Mouse (Mus musculus) hindbrain, embryonic 16.5 days (tissue): Measurements from ENCODE around the gene Snx8. TPM values are rescaled to one million over a fixed set of nuclear protein-coding genes. Genes with fewer than 3 reads are reported as not detected.

ENCODE experiments used
- ATAC-seq: fragments of 200-750 bp; cut with Nextera tagmentation; 2 replicates; pipeline ENCODE4 v1.8.0; 2017; ENCODE audit warnings: moderate TSS enrichment, moderate library complexity
- H3K27ac ChIP-seq: fragments of 300-500 bp; sonication (generic); 2 replicates; pipeline ENCODE4 v1.5.1; 2014; ENCODE audit warnings: low read depth, mild to moderate bottlenecking, control low read depth, low read length, moderate library complexity
- H3K27me3 ChIP-seq: fragments of 300-500 bp; sonication (generic); replicated peaks from 2 replicates; pipeline ENCODE4 v1.6.1; 2014; ENCODE audit warnings: low read length; ENCODE audit not compliant: control insufficient read depth, insufficient read depth
- H3K36me3 ChIP-seq: fragments of 300-500 bp; sonication (generic); 2 replicates; pipeline ENCODE4 v1.6.1; 2014; ENCODE audit warnings: mild to moderate bottlenecking, low read length, moderate library complexity, mixed read lengths; ENCODE audit not compliant: control insufficient read depth, insufficient read depth
- H3K4me1 ChIP-seq: fragments of 300-500 bp; sonication (generic); 2 replicates; pipeline ENCODE4 v1.6.1; 2014; ENCODE audit warnings: low read depth, low read length; ENCODE audit not compliant: control insufficient read depth, insufficient read depth
- H3K4me2 ChIP-seq: fragments of 300-500 bp; sonication (generic); 2 replicates; pipeline ENCODE4 v1.6.1; 2014; ENCODE audit warnings: mild to moderate bottlenecking, low read length, control low read depth, moderate library complexity
- H3K4me3 ChIP-seq: fragments of 300-500 bp; sonication (generic); 2 replicates; pipeline ENCODE4 v1.5.1; 2014; ENCODE audit warnings: mild to moderate bottlenecking, low read length, control low read depth, moderate library complexity
- H3K9ac ChIP-seq: fragments of 300-500 bp; sonication (generic); 2 replicates; pipeline ENCODE4 v1.6.1; 2014; ENCODE audit warnings: low read depth, mild to moderate bottlenecking, control low read depth, low read length, moderate library complexity
- H3K9me3 ChIP-seq: fragments of 300-500 bp; sonication (generic); 2 replicates; pipeline ENCODE4 v1.6.1; 2014; ENCODE audit warnings: mild to moderate bottlenecking, low read length, moderate library complexity; ENCODE audit not compliant: control insufficient read depth
- WGBS: fragments of 180-500 bp; shearing (Covaris S2); extraction: QIAGEN DNeasy Blood & Tissue Kit; methylation state at CpG from one replicate; pipeline ENCODE4 v1.1.7; 2014; 5-methylcytosine and 5-hydroxymethylcytosine counted together
- polyA plus RNA-seq: library from polyadenylated mRNA; unstranded; fragments of >200 nt; fragmentation: Nextera tagmentation; extraction: Ambion mirVana; gene quantifications from 2 replicates; pipeline ENCODE4 v1.2.1, GENCODE M21; 2015

Snx8 gene
- 42.4 and 43.7 TPM in 2 replicates for polyA plus RNA-seq

DNA sequence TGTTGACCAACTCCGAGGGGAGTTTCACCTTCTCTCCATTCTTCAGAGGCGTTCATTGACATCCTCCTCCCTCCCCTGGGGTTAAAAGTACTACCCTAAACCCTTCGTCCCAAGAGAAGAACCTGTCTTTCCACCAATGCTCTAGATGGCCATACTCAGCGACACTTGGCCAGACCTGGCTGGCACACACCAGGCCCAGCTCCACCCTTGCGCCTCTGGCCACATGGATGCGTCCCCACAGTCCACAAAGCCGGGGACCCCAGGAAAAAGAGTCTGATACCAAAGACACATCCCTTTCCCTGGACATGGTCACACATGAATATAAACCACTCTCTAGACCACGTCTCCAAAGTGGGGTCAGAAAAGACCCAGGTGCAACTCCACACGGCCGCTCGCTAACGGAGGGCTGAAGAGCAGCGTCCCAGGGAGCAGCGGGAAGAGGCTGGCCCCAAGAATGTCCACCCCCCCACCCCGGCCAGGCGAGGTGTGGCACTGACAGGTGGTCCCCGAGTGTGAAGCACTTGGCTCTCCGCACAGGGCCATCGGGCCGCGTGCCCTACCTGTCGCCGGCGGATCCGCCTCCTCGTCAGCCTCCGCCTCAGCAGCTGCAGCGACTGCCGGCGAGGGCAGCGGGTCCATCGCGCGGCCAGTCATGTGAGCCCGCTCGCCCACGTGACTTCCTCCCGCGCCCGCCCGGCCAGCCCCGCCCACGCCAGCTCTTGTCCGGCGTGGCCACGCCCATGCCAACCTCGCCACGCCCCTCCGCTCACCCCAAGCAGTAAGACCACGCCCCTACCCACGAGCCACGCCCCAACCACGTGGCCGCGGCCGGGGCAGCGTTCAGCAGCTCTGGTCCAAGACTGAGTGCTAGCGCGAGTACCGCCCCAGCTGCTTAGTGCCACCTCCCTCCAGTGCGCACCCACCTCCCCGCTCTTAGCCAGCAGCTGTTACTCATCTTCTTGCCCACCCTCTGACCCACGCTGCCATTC lies at the start of gene Snx8:
Gene Snx8, minus strand, starts transcription at position 675 of the 989 bp plus-strand sequence.
- Histone ChIP-seq H3K4me2 (peak within 1 kb of the TSS; percentile 64), H3K4me1 (peaks cover 8% of the 10 kb centered on the region), H3K36me3 (no peaks in the 10 kb centered on the region), H3K4me3 (peak within 1 kb of the TSS; percentile 82), H3K9me3 (no peaks in the 10 kb centered on the region), H3K9ac (peak within 1 kb of the TSS; percentile 85), H3K27ac (peak within 1 kb of the TSS; percentile 41; the same call in 1 of the 2 replicates), H3K27me3 (no peaks in the 10 kb centered on the region)
- 1% methylated on average over 59 of the region's 63 CpGs for WGBS
- ATAC-seq: peak; percentile 91

GRCm38 (mm10) chr5:140425016-140425783 lies 36.1 kb upstream of the Snx8 start:
- ATAC-seq: no peak
- H3K36me3 ChIP-seq: peaks cover 31% of the 10 kb centered on the region
- no peak overlapping the region for H3K27ac ChIP-seq
- no peaks in the 10 kb centered on the region for H3K27me3 ChIP-seq
- no peaks in the 10 kb centered on the region for H3K9me3 ChIP-seq
- WGBS: 95% methylated on average over 17 of the region's 17 CpGs
- H3K4me3 ChIP-seq: no peak overlapping the region
- peaks cover 18% of the 10 kb centered on the region for H3K4me1 ChIP-seq
- no peak overlapping the region for H3K4me2 ChIP-seq
- no peak overlapping the region for H3K9ac ChIP-seq

DNA sequence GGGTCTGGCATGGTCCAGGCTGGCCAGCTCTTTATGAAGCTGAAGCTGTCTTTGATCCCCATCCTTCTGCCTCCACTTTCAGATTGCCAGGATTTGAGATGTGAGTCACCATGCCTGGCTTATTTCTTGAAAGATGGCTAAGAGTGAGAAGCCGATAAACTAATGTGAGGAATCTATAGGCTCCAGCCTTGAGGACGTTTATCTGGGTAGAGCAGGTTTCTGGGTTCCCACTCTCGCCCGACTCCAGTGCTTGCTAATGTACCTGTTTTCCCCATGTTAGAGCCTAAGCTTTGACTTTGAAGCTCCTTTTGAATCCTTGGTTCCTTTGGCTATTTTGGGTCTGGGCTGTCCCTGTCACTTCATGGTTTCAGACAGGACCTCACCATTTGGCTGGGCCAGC lies 31.6 kb upstream of the Snx8 start:
- Histone ChIP-seq H3K9me3 (no peaks in the 10 kb centered on the region), H3K27me3 (no peaks in the 10 kb centered on the region), H3K4me3 (peak overlapping the region; percentile 100), H3K36me3 (no peaks in the 10 kb centered on the region), H3K4me1 (peaks cover 25% of the 10 kb centered on the region), H3K27ac (no peak overlapping the region), H3K4me2 (peak overlapping the region; percentile 93), H3K9ac (peak overlapping the region; percentile 45)
- 75% methylated on average over 4 of the region's 4 CpGs for WGBS
- no peak for ATAC-seq

- H3K4me3 ChIP-seq: peak overlapping the region; percentile 100
- no peaks in the 10 kb centered on the region for H3K9me3 ChIP-seq
- peak overlapping the region; percentile 93 for H3K4me2 ChIP-seq
- no peaks in the 10 kb centered on the region for H3K27me3 ChIP-seq
- H3K4me1 ChIP-seq: peaks cover 25% of the 10 kb centered on the region
- H3K27ac ChIP-seq: peak overlapping the region; percentile 95
- ATAC-seq: peak; percentile 54
- no peaks in the 10 kb centered on the region for H3K36me3 ChIP-seq
- whole genome bisulfite sequencing: under 1% methylated on average over 53 of the region's 62 CpGs
- H3K9ac ChIP-seq: peak overlapping the region; percentile 98
These were observed 30.5 kb upstream of the Snx8 start for GRCm38 (mm10) chr5:140419442-140420080.

DNA sequence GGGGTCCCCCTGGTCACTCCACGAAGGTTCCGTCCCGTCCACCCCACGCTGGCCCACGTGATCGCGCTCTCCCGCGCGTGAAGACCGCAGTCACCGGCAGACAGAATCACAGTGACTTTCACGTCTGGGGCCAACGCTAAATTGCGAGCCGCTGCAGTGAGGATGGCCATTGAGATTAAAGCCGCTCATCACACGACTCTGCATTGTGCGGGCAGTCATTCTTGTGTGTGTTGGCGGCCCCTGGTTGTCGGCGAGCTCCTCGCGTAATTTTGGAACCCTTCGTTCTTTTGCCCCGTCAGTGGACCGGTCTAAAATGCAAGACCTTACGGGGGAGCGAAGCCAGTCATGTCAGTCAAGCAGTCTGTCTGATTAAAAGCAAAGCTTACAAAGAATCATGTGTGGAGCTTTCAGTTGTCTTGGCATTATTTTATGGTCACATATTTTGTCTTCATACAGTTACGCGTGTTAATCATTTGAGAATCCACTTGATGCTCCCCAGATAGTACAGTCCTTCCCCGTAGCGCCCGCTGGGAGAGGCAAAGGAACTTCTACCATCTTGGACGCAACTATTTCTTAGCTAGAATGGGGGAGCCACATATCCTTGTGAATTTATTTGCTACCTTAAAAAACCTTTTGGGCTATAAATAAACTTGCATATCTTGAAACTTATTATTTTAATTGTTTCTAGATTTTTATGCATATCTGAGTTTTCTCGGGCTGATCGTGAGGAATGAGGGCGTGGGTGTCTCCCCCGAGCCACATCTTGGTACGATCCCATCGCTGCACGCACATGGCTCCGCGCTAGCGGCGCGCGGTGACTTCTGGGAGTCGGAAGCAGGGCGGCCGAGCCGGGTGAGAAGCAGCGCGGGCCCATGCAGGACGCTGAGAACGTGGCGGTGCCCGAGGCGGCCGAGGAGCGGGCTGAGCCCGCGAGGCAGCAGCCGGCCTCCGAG lies 29.7 kb upstream of the Snx8 start, which contains the start of gene Eif3b:
Gene Eif3b, plus strand, starts transcription at position 840 of the 953 bp plus-strand sequence.
- Histone ChIP-seq H3K27ac (peak within 1 kb of the TSS; percentile 95), H3K4me2 (peak within 1 kb of the TSS; percentile 93), H3K9me3 (no peaks in the 10 kb centered on the region), H3K36me3 (no peaks in the 10 kb centered on the region), H3K27me3 (no peaks in the 10 kb centered on the region), H3K4me3 (peak within 1 kb of the TSS; percentile 100), H3K9ac (peak within 1 kb of the TSS; percentile 98), H3K4me1 (peaks cover 25% of the 10 kb centered on the region)
- WGBS: under 1% methylated on average over 65 of the region's 65 CpGs
- ATAC-seq: peak; percentile 93

DNA sequence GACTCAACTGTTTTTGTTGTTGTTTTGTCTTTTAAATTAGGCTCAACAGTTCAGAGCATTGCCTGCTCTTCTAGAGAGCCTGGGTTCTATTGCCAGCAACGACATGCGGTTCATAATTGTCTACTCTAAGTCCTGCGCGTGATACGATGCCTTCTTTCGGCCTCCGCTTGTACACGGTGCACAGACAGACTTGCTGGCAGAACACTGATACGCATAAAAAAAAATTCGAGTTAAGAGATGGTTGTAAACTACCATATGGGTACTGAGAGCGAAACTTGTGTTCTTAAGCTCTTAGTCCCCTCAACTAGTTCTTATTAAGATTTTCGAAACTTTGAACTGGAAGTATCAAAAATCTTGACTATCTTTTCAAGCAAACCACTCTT lies 29.0 kb upstream of the Snx8 start:
- under 1% methylated on average over 12 of the region's 12 CpGs for WGBS
- ATAC-seq: peak; percentile 18; the same call in 1 of the 2 replicates

DNA sequence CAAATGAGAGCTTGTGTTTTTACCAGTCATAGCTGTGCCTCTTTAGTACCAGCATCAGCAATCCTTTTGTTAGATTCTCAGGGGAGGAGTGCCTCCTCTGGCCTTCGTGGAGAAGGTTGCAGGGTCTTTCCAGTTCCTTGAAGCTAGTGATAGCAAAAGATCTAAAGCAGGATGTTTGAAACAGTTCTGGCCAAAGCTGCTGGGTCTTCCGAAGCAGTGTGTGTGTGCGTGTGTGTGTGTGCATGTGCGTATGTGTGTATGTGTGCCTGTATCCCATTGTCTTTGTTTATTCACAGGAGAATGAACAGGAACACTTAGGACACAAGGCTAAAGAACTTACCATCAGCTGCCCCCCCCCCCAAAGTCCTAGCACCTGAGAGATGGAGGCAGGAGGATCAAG lies 25.6 kb upstream of the Snx8 start:
- H3K4me3 ChIP-seq: no peak overlapping the region
- H3K36me3 ChIP-seq: no peaks in the 10 kb centered on the region
- WGBS: 72% methylated on average over 4 of the region's 4 CpGs
- ATAC-seq: no peak
- H3K4me1 ChIP-seq: peaks cover 4% of the 10 kb centered on the region; the same call in 1 of the 2 replicates
- H3K27me3 ChIP-seq: no peaks in the 10 kb centered on the region
- H3K9me3 ChIP-seq: no peaks in the 10 kb centered on the region
- no peak overlapping the region for H3K4me2 ChIP-seq
- H3K27ac ChIP-seq: no peak overlapping the region
- H3K9ac ChIP-seq: no peak overlapping the region

More for the DNA sequence above, 29.0 kb upstream of the Snx8 start:
- H3K9ac ChIP-seq: peak overlapping the region; percentile 79
- H3K27me3 ChIP-seq: no peaks in the 10 kb centered on the region
- no peaks in the 10 kb centered on the region for H3K36me3 ChIP-seq
- peaks cover 25% of the 10 kb centered on the region for H3K4me1 ChIP-seq
- peak overlapping the region; percentile 93 for H3K4me2 ChIP-seq
- peak overlapping the region; percentile 100 for H3K4me3 ChIP-seq
- peak overlapping the region; percentile 95 for H3K27ac ChIP-seq
- no peaks in the 10 kb centered on the region for H3K9me3 ChIP-seq

GRCm38 (mm10) chr5:140411339-140411738 lies 22.3 kb upstream of the Snx8 start:
- 43% methylated on average over 8 of the region's 8 CpGs for WGBS
- Histone ChIP-seq H3K4me2 (no peak overlapping the region), H3K9me3 (no peaks in the 10 kb centered on the region), H3K4me1 (no peaks in the 10 kb centered on the region), H3K4me3 (no peak overlapping the region), H3K27ac (no peak overlapping the region), H3K9ac (no peak overlapping the region), H3K36me3 (no peaks in the 10 kb centered on the region), H3K27me3 (no peaks in the 10 kb centered on the region)
- ATAC-seq: no peak
